Mouse (Mus musculus): ENCODE results near the gene Col25a1. TPM values are rescaled to one million over a fixed set of nuclear protein-coding genes. Genes with fewer than 3 reads are reported as not detected.

Col25a1 gene
- polyA plus RNA-seq, 1 experiment from 2014 or later, result 6.3 TPM

GRCm38 (mm10) chr3:130242647-130243296 is 111.5 kb downstream of the Col25a1 start:
- DNase-seq (ENCODE audit: low spot score) (no peak), ATAC-seq (replicated peaks; ENCODE audit: low FRiP score) (no peak)

GRCm38 (mm10) chr3:130252355-130252754 is 121.1 kb downstream of the Col25a1 start:
- H3K4me3 ChIP-seq (ENCODE audit: low read depth, low read length), result no peak overlapping the region
- no peaks in the 10 kb centered on the region for H3K4me1 ChIP-seq (replicated peaks; ENCODE audit: control insufficient read depth, insufficient read depth, low read length)
- H3K27me3 ChIP-seq (replicated peaks; ENCODE audit: control insufficient read depth, insufficient read depth, low read length), result no peaks in the 10 kb centered on the region
- H3K9me3 ChIP-seq (ENCODE audit: control insufficient read depth, low read length), result no peaks in the 10 kb centered on the region
- H3K36me3 ChIP-seq (ENCODE audit: control insufficient read depth, insufficient read depth, low read length), result no peaks in the 10 kb centered on the region
- no peak overlapping the region for H3K9ac ChIP-seq (ENCODE audit: low read depth, low read length)
- no peak overlapping the region for H3K4me2 ChIP-seq
- no peak for DNase-seq (ENCODE audit: low spot score)
- WGBS, result 70% methylated on average over 7 of the region's 7 CpGs
- ATAC-seq (replicated peaks; ENCODE audit: low FRiP score), result no peak
- H3K27ac ChIP-seq (ENCODE audit: low read depth, low read length), result no peak overlapping the region

More at GRCm38 (mm10) chr3:130242647-130243296, 111.5 kb downstream of the Col25a1 start:
- Histone ChIP-seq H3K4me1 (replicated peaks; ENCODE audit: control insufficient read depth, insufficient read depth, low read length) (no peaks in the 10 kb centered on the region; the same call in 1 of the 2 replicates), H3K36me3 (ENCODE audit: control insufficient read depth, insufficient read depth, low read length) (no peaks in the 10 kb centered on the region), H3K9me3 (ENCODE audit: control insufficient read depth, low read length) (no peaks in the 10 kb centered on the region), H3K4me3 (ENCODE audit: low read depth, low read length) (no peak overlapping the region), H3K9ac (ENCODE audit: low read depth, low read length) (no peak overlapping the region), H3K27me3 (replicated peaks; ENCODE audit: control insufficient read depth, insufficient read depth, low read length) (no peaks in the 10 kb centered on the region), H3K4me2 (no peak overlapping the region), H3K27ac (ENCODE audit: low read depth, low read length) (no peak overlapping the region)
- WGBS, result 80% methylated on average over 8 of the region's 8 CpGs

GRCm38 (mm10) chr3:130256059-130256458 is 124.8 kb downstream of the Col25a1 start:
- no peak for ATAC-seq (replicated peaks; ENCODE audit: low FRiP score)
- no peak for DNase-seq (ENCODE audit: low spot score)
- H3K4me2 ChIP-seq, result no peak overlapping the region
- H3K36me3 ChIP-seq (ENCODE audit: control insufficient read depth, insufficient read depth, low read length), result no peaks in the 10 kb centered on the region
- H3K4me3 ChIP-seq (ENCODE audit: low read depth, low read length), result no peak overlapping the region
- no peak overlapping the region for H3K27ac ChIP-seq (ENCODE audit: low read depth, low read length)
- no peaks in the 10 kb centered on the region for H3K27me3 ChIP-seq (replicated peaks; ENCODE audit: control insufficient read depth, insufficient read depth, low read length)
- H3K4me1 ChIP-seq (replicated peaks; ENCODE audit: control insufficient read depth, insufficient read depth, low read length), result no peaks in the 10 kb centered on the region
- H3K9me3 ChIP-seq (ENCODE audit: control insufficient read depth, low read length), result no peaks in the 10 kb centered on the region
- 72% methylated on average over 3 of the region's 3 CpGs for WGBS
- H3K9ac ChIP-seq (ENCODE audit: low read depth, low read length), result no peak overlapping the region

- ATAC-seq (replicated peaks; ENCODE audit: low FRiP score) (no peak), DNase-seq (ENCODE audit: low spot score) (no peak)
- Histone ChIP-seq H3K4me1 (replicated peaks; ENCODE audit: control insufficient read depth, insufficient read depth, low read length) (no peaks in the 10 kb centered on the region), H3K27ac (ENCODE audit: low read depth, low read length) (no peak overlapping the region), H3K36me3 (ENCODE audit: control insufficient read depth, insufficient read depth, low read length) (no peaks in the 10 kb centered on the region), H3K27me3 (replicated peaks; ENCODE audit: control insufficient read depth, insufficient read depth, low read length) (no peaks in the 10 kb centered on the region), H3K9ac (ENCODE audit: low read depth, low read length) (no peak overlapping the region), H3K4me2 (no peak overlapping the region), H3K9me3 (ENCODE audit: control insufficient read depth, low read length) (no peaks in the 10 kb centered on the region), H3K4me3 (ENCODE audit: low read depth, low read length) (no peak overlapping the region)
- WGBS, result 77% methylated on average over 7 of the region's 7 CpGs
These were observed 125.3 kb downstream of the Col25a1 start for GRCm38 (mm10) chr3:130256610-130257009.

DNA sequence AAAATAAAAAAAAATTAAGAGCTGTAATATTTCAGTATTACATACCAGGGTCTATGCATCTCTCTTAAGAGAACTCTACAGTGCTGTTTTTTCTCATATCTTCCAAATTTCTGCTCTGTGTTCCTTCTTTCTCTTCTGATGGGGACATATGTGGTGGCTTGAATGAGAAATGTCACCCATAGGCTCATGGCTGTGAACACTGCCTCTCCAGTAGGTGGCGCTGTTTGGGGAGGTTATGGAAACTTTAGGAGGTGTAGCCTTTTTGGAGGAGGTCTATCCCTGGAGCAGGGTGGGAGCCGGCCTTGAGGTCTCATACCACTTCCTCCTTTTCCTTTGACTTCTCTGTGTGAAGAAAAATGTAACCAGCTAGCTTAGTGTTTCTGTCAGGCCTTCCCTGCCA is 128.4 kb downstream of the Col25a1 start:
- H3K36me3 ChIP-seq (ENCODE audit: control insufficient read depth, insufficient read depth, low read length), result no peaks in the 10 kb centered on the region
- no peak overlapping the region for H3K27ac ChIP-seq (ENCODE audit: low read depth, low read length)
- no peaks in the 10 kb centered on the region for H3K4me1 ChIP-seq (replicated peaks; ENCODE audit: control insufficient read depth, insufficient read depth, low read length)
- H3K9ac ChIP-seq (ENCODE audit: low read depth, low read length), result no peak overlapping the region
- DNase-seq (ENCODE audit: low spot score) (no peak), ATAC-seq (replicated peaks; ENCODE audit: low FRiP score) (no peak)
- H3K4me2 ChIP-seq, result no peak overlapping the region
- no peak overlapping the region for H3K4me3 ChIP-seq (ENCODE audit: low read depth, low read length)
- no peaks in the 10 kb centered on the region for H3K9me3 ChIP-seq (ENCODE audit: control insufficient read depth, low read length)
- H3K27me3 ChIP-seq (replicated peaks; ENCODE audit: control insufficient read depth, insufficient read depth, low read length), result no peaks in the 10 kb centered on the region
- 76% methylated on average over 2 of the region's 2 CpGs for WGBS

DNA sequence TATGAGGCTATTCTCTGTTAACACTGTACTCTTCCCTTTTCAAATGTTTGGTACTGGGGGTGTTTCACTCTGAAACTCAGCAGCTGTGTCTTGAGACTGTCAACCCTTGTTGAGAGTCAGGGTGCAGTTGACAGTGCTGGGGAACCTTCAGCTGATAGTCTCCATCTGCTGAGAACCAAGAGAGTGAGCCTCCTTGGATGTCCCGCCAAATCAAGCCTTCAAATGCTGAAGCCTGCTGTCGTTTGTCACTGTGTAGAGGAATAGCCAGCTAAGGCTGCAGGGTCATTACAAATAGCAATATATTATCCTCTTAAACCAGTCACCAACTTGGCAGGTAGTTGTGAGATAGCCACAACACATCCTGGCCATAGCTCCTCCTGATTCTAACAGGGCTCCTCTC is 129.0 kb downstream of the Col25a1 start:
- Histone ChIP-seq H3K4me2 (no peak overlapping the region), H3K27ac (ENCODE audit: low read depth, low read length) (no peak overlapping the region), H3K9me3 (ENCODE audit: control insufficient read depth, low read length) (no peaks in the 10 kb centered on the region), H3K27me3 (replicated peaks; ENCODE audit: control insufficient read depth, insufficient read depth, low read length) (no peaks in the 10 kb centered on the region), H3K4me1 (replicated peaks; ENCODE audit: control insufficient read depth, insufficient read depth, low read length) (no peaks in the 10 kb centered on the region), H3K36me3 (ENCODE audit: control insufficient read depth, insufficient read depth, low read length) (no peaks in the 10 kb centered on the region), H3K4me3 (ENCODE audit: low read depth, low read length) (no peak overlapping the region), H3K9ac (ENCODE audit: low read depth, low read length) (no peak overlapping the region)
- no peak for DNase-seq (ENCODE audit: low spot score)
- no peak for ATAC-seq (replicated peaks; ENCODE audit: low FRiP score)
- 79% methylated on average over 2 of the region's 2 CpGs for WGBS

- Histone ChIP-seq H3K27ac (ENCODE audit: low read depth, low read length) (no peak overlapping the region), H3K9me3 (ENCODE audit: control insufficient read depth, low read length) (no peaks in the 10 kb centered on the region), H3K4me1 (replicated peaks; ENCODE audit: control insufficient read depth, insufficient read depth, low read length) (no peaks in the 10 kb centered on the region), H3K4me3 (ENCODE audit: low read depth, low read length) (no peak overlapping the region), H3K4me2 (no peak overlapping the region), H3K9ac (ENCODE audit: low read depth, low read length) (no peak overlapping the region), H3K27me3 (replicated peaks; ENCODE audit: control insufficient read depth, insufficient read depth, low read length) (no peaks in the 10 kb centered on the region), H3K36me3 (ENCODE audit: control insufficient read depth, insufficient read depth, low read length) (no peaks in the 10 kb centered on the region)
- WGBS, result 81% methylated on average over 9 of the region's 9 CpGs
- ATAC-seq (replicated peaks; ENCODE audit: low FRiP score) (no peak), DNase-seq (ENCODE audit: low spot score) (no peak)
These were observed 133.8 kb downstream of the Col25a1 start for GRCm38 (mm10) chr3:130265104-130265503.

DNA sequence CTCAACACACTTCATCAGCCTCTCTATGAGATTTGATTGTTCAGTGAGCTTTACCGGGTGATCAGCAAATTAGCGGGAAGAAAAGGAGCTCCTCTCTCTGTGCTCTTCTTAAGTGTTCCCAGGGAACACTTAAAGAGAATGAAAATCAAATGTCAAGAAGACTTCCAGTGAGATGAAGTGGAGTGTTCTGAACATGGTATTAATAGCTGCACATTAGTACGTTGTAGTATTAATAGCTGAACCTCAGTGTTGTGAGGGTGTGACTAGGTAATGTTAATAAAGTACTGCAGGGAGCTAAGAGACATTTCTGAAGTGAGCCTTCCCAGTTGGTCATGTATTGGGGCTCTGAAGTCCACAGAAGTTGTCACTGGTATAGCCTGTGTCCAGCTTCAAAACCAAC is 139.2 kb downstream of the Col25a1 start:
- Histone ChIP-seq H3K4me3 (ENCODE audit: low read depth, low read length) (no peak overlapping the region), H3K9ac (ENCODE audit: low read depth, low read length) (no peak overlapping the region), H3K4me2 (no peak overlapping the region), H3K27me3 (replicated peaks; ENCODE audit: control insufficient read depth, insufficient read depth, low read length) (no peaks in the 10 kb centered on the region), H3K27ac (ENCODE audit: low read depth, low read length) (no peak overlapping the region), H3K4me1 (replicated peaks; ENCODE audit: control insufficient read depth, insufficient read depth, low read length) (no peaks in the 10 kb centered on the region), H3K9me3 (ENCODE audit: control insufficient read depth, low read length) (0 out of 2 replicates have a peak, but pooled peaks cover 5% of the 10 kb centered on the region), H3K36me3 (ENCODE audit: control insufficient read depth, insufficient read depth, low read length) (no peaks in the 10 kb centered on the region)
- ATAC-seq (replicated peaks; ENCODE audit: low FRiP score) (no peak), DNase-seq (ENCODE audit: low spot score) (no peak)
- WGBS, result 90% methylated on average over 3 of the region's 3 CpGs

DNA sequence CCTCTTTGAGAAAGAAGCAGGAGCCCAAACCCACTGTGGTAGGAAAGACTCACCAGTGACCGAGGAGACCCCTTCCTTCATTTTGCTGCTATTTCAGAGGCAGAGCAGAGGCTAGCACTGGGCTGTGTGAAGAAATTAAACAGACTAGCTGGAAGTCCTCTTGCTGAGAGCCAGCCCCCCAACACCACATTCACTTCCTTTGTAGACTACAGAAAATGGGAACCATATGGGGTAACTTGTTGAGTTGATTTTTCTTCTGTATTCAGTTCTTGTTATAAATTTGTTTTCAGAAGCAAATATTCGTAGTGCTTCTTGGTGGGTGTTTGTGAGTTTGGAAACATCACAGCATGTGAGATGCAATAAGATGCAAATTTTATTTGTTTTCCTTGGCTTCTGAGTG is 142.6 kb downstream of the Col25a1 start:
- ATAC-seq (replicated peaks; ENCODE audit: low FRiP score) (no peak), DNase-seq (ENCODE audit: low spot score) (no peak)
- Histone ChIP-seq H3K4me2 (no peak overlapping the region), H3K27ac (ENCODE audit: low read depth, low read length) (no peak overlapping the region), H3K9me3 (ENCODE audit: control insufficient read depth, low read length) (0 out of 2 replicates have a peak, but pooled peaks cover 5% of the 10 kb centered on the region), H3K36me3 (ENCODE audit: control insufficient read depth, insufficient read depth, low read length) (no peaks in the 10 kb centered on the region), H3K9ac (ENCODE audit: low read depth, low read length) (no peak overlapping the region), H3K4me3 (ENCODE audit: low read depth, low read length) (no peak overlapping the region), H3K27me3 (replicated peaks; ENCODE audit: control insufficient read depth, insufficient read depth, low read length) (no peaks in the 10 kb centered on the region), H3K4me1 (replicated peaks; ENCODE audit: control insufficient read depth, insufficient read depth, low read length) (no peaks in the 10 kb centered on the region)
- 66% methylated on average over 2 of the region's 2 CpGs for WGBS
